Mouse (Mus musculus): ENCODE measurements around the gene Sag.

Sag gene

DNA sequence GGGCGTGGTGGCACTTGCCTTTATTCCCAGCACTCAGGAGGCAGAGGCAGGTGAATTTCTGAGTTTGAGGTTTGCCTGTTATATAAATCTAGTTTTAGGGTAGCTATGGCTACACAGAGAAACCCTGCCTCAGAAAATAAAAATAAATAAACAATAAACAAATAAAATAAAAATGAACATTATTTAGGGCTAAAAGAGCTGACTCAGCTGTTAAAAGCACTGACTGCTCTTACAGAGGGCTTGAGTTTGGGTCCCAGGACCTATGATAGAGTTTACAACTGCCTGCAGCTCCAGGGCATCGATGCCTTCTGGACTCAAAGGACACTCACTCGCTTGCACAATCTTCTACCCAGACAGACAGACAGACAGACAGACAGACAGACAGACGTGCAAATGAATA lies 89.9 kb downstream of the Sag start:
- no peak for DNase-seq (ENCODE audit: low read depth, low spot score)
